In the genomic region with DNA sequence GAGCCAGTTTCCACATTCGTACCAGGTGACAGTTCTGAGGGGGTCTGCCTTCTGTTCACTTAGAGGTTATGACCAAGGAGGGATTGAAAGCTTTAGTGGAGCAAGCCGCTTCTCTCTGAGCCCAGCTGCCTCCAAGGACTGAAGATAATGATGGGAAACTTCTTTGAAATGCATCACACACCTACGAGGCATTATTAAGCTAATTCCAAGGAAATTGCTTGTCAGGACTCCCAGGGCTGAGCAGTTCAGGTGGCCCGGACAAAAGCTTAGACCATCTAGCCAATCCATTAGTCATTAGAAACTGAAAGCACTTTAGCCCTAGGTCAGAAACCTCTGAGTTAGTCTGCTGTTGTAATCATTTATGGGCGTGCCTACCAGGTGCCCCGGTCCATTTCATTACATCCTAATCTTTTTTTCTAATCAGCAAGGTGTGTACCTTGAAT, we compare ENCODE assay signal across 7 mouse cellular contexts. TPM values are rescaled to one million over a fixed set of nuclear protein-coding genes. Genes with fewer than 3 reads are reported as not detected.
DNase-seq lines count a peak whose midpoint lies in the region; ATAC-seq lines count a peak whose summit lies in the region.

No protein-coding gene starts in this region.

- DNase-seq in ES-CJ7 (ENCODE audit: low read depth, low spot score) = peak; percentile 99
- peak; percentile 98 for DNase-seq in ZHBTc4 (ENCODE audit: low read depth, low spot score)
- peak; percentile 27 for DNase-seq in heart, postnatal 4 days
- no peak for DNase-seq in testis, postnatal 14 days (ENCODE audit: low spot score)
- no peak for DNase-seq in natural killer cell, adult 2 months (ENCODE audit: low spot score in 2 of 2)

- peak overlapping the region; percentile 98 for H3K27ac ChIP-seq in limb, embryonic 15.5 days

- H3K36me3 ChIP-seq in limb, embryonic 15.5 days = no peaks in the 10 kb centered on the region

- no peaks in the 10 kb centered on the region for H3K27me3 ChIP-seq in limb, embryonic 15.5 days

- peak overlapping the region; percentile 89 for H3K4me3 ChIP-seq in limb, embryonic 15.5 days

- no peak for ATAC-seq in limb, embryonic 15.5 days (ENCODE audit: insufficient number of reproducible peaks, low FRiP score, low TSS enrichment, low read depth)
- ATAC-seq in cerebellum, adult (ENCODE audit: insufficient number of reproducible peaks, low FRiP score, low TSS enrichment) = no peak

- H3K4me2 ChIP-seq in limb, embryonic 15.5 days = peak overlapping the region; percentile 64

- no peaks in the 10 kb centered on the region for H3K9me3 ChIP-seq in limb, embryonic 15.5 days

- H3K4me1 ChIP-seq in limb, embryonic 15.5 days = peaks cover 69% of the 10 kb centered on the region

- 7% methylated on average over 6 of the region's 6 CpGs for WGBS in limb, embryonic 15.5 days

- no peak overlapping the region for H3K9ac ChIP-seq in limb, embryonic 15.5 days

RNA-seq across cellular contexts. Expression of gene Id3, which starts 3.4 kb away (rescaled TPM):
- total RNA-seq in heart, postnatal 4 days (2021) = 10 to 100 TPM; 96.2 to 97.8 TPM
- 488 and 490 TPM in 2 replicates for polyA plus RNA-seq in limb, embryonic 15.5 days (2015; fragmentation: Nextera tagmentation; extraction: Ambion mirVana)

RNA-seq across cellular contexts. Expression of gene E2f2, which starts 25.5 kb away (rescaled TPM):
- total RNA-seq in heart, postnatal 4 days (2021) = 1 to 10 TPM; 5.8 to 9.7 TPM
- polyA plus RNA-seq in limb, embryonic 15.5 days (2015; fragmentation: Nextera tagmentation; extraction: Ambion mirVana) = 10.0 and 14.5 TPM in 2 replicates

RNA-seq across cellular contexts. Expression of gene Asap3, which starts 59.4 kb away (rescaled TPM):
- total RNA-seq in heart, postnatal 4 days (2021) = 1 to 10 TPM; 3.3 to 3.7 TPM
- polyA plus RNA-seq in limb, embryonic 15.5 days (2015; fragmentation: Nextera tagmentation; extraction: Ambion mirVana) = 15.4 and 19.0 TPM in 2 replicates

Comparison
In these comparisons a context has a peak if more than half of its experiments do, and no peak if none do; other contexts are left out.
1. DNase-seq: peak in ES-CJ7 (single experiment), ZHBTc4 (single experiment) and heart, postnatal 4 days (single experiment); none in testis, postnatal 14 days (single experiment) and natural killer cell, adult 2 months (0 of 2).